Mouse (Mus musculus): ENCODE measurements around the gene Vps8. TPM values are rescaled to one million over a fixed set of nuclear protein-coding genes. Genes with fewer than 3 reads are reported as not detected.
A peak's percentile ranks its signal among the peaks of the same experiment; 100 is the strongest.

Gene Vps8
- polyA plus RNA-seq, 1 experiment: 15.3 TPM

DNA sequence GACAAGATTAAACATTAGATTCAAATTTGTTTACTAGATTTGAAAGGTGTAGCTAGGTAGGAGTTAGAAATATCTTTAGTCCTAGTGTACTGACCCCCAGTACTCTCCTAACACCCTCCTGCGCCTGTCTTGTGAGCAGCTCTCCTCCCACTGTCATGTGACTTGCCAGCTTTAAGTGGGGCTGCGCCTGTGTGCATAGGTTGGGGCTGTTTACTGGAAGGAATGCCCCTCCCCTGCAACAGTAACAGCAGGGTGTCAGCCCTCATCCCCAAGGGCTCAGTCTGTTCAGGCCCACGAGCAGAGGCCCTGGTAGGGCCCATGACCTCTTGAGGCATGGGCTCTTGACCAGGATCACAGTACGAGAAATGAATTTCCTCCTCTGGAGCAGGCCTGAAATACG is 62.8 kb downstream of the Vps8 start:
- Histone ChIP-seq H3K27ac (ENCODE audit: control insufficient read depth, insufficient read depth, low read length) (no peak overlapping the region), H3K4me1 (replicated peaks; ENCODE audit: control insufficient read depth, insufficient read depth, low read length) (no peaks in the 10 kb centered on the region), H3K36me3 (ENCODE audit: control insufficient read depth, insufficient read depth, low read length) (no peaks in the 10 kb centered on the region), H3K27me3 (ENCODE audit: control insufficient read depth, insufficient read depth, low read length) (no peaks in the 10 kb centered on the region), H3K4me3 (ENCODE audit: control insufficient read depth, insufficient read depth, low read length) (no peak overlapping the region)
- TF ChIP-seq CTCF (IDR thresholded peaks at IDR 0.05; ENCODE audit: borderline replicate concordance, control insufficient read depth, extremely low read depth, insufficient read depth, low read length, poor library complexity): no peak
- TF ChIP-seq POLR2A (IDR thresholded peaks at IDR 0.05; ENCODE audit: control insufficient read depth, extremely low read depth, insufficient read depth, low read length, poor library complexity): no peak
- no peak for DNase-seq
- WGBS: 91% methylated on average over 5 of the region's 5 CpGs

DNA sequence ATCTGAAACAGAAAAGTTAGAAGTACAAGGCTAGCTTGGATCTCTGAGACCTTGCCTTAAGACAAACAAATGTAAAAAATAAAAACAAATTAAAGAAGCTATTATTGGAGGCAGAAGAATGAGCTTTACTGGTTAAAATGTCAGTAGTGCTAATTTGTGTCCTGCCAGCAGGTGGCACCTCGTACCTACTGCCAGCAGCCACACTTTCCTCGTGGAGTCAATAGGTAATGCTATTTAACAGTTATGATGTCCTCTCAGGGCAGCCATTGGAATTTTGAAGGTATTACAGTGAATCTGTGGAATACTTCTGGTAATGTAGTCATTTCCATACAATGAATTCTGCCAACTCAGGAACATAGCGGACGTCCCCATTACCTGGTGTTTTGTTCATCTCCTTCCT is 65.5 kb downstream of the Vps8 start:
- 52% methylated on average over 4 of the region's 4 CpGs for WGBS
- peak; percentile 44 for DNase-seq
- H3K27me3 ChIP-seq (ENCODE audit: control insufficient read depth, insufficient read depth, low read length): no peaks in the 10 kb centered on the region
- H3K36me3 ChIP-seq (ENCODE audit: control insufficient read depth, insufficient read depth, low read length): no peaks in the 10 kb centered on the region
- no peak for TF ChIP-seq CTCF (IDR thresholded peaks at IDR 0.05; ENCODE audit: borderline replicate concordance, control insufficient read depth, extremely low read depth, insufficient read depth, low read length, poor library complexity)
- TF ChIP-seq POLR2A (IDR thresholded peaks at IDR 0.05; ENCODE audit: control insufficient read depth, extremely low read depth, insufficient read depth, low read length, poor library complexity): no peak
- no peak overlapping the region for H3K4me3 ChIP-seq (ENCODE audit: control insufficient read depth, insufficient read depth, low read length)
- no peaks in the 10 kb centered on the region for H3K4me1 ChIP-seq (replicated peaks; ENCODE audit: control insufficient read depth, insufficient read depth, low read length)
- no peak overlapping the region for H3K27ac ChIP-seq (ENCODE audit: control insufficient read depth, insufficient read depth, low read length)

- Histone ChIP-seq H3K27ac (ENCODE audit: control insufficient read depth, insufficient read depth, low read length) (no peak overlapping the region), H3K27me3 (ENCODE audit: control insufficient read depth, insufficient read depth, low read length) (no peaks in the 10 kb centered on the region), H3K4me3 (ENCODE audit: control insufficient read depth, insufficient read depth, low read length) (no peak overlapping the region), H3K36me3 (ENCODE audit: control insufficient read depth, insufficient read depth, low read length) (no peaks in the 10 kb centered on the region), H3K4me1 (replicated peaks; ENCODE audit: control insufficient read depth, insufficient read depth, low read length) (no peaks in the 10 kb centered on the region)
- TF ChIP-seq POLR2A (IDR thresholded peaks at IDR 0.05; ENCODE audit: control insufficient read depth, extremely low read depth, insufficient read depth, low read length, poor library complexity): no peak
- no peak for TF ChIP-seq CTCF (IDR thresholded peaks at IDR 0.05; ENCODE audit: borderline replicate concordance, control insufficient read depth, extremely low read depth, insufficient read depth, low read length, poor library complexity)
- DNase-seq: no peak
- 70% methylated on average over 5 of the region's 5 CpGs for WGBS
Observed at GRCm38 (mm10) chr16:21492346-21492745, 69.4 kb downstream of the Vps8 start.

DNA sequence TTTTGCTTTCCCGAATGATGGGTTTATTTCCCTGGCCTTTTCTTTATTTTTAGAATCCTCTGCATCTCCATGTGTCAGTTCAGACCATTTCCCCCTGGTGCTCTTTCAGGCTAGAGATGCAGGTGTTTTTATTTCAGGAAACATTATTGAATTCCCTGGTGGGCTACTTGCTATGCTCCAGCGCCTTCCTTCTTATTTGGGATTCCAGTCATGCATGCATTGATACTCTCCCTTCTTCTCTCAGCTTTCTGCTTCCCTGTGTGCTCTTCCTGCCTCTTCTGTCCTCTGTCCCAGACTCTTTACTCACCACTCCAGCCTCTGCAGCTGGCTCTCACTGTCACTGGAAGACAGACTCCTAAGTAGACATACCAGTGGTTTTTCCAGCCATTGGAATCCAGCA is 70.0 kb downstream of the Vps8 start:
- WGBS: 93% methylated on average over 2 of the region's 2 CpGs
- H3K27me3 ChIP-seq (ENCODE audit: control insufficient read depth, insufficient read depth, low read length): no peaks in the 10 kb centered on the region

GRCm38 (mm10) chr16:21494681-21495080 is 71.8 kb downstream of the Vps8 start:
- Histone ChIP-seq H3K4me3 (ENCODE audit: control insufficient read depth, insufficient read depth, low read length) (no peak overlapping the region), H3K36me3 (ENCODE audit: control insufficient read depth, insufficient read depth, low read length) (no peaks in the 10 kb centered on the region), H3K27me3 (ENCODE audit: control insufficient read depth, insufficient read depth, low read length) (no peaks in the 10 kb centered on the region), H3K27ac (ENCODE audit: control insufficient read depth, insufficient read depth, low read length) (no peak overlapping the region), H3K4me1 (replicated peaks; ENCODE audit: control insufficient read depth, insufficient read depth, low read length) (no peaks in the 10 kb centered on the region)
- TF ChIP-seq POLR2A (IDR thresholded peaks at IDR 0.05; ENCODE audit: control insufficient read depth, extremely low read depth, insufficient read depth, low read length, poor library complexity): no peak
- no peak for TF ChIP-seq CTCF (IDR thresholded peaks at IDR 0.05; ENCODE audit: borderline replicate concordance, control insufficient read depth, extremely low read depth, insufficient read depth, low read length, poor library complexity)
- DNase-seq: no peak
- WGBS: 97% methylated on average over 6 of the region's 6 CpGs

More for the DNA sequence above, 70.0 kb downstream of the Vps8 start:
- TF ChIP-seq POLR2A (IDR thresholded peaks at IDR 0.05; ENCODE audit: control insufficient read depth, extremely low read depth, insufficient read depth, low read length, poor library complexity) (no peak), CTCF (IDR thresholded peaks at IDR 0.05; ENCODE audit: borderline replicate concordance, control insufficient read depth, extremely low read depth, insufficient read depth, low read length, poor library complexity) (no peak)
- DNase-seq: no peak
- H3K4me1 ChIP-seq (replicated peaks; ENCODE audit: control insufficient read depth, insufficient read depth, low read length): no peaks in the 10 kb centered on the region
- H3K36me3 ChIP-seq (ENCODE audit: control insufficient read depth, insufficient read depth, low read length): no peaks in the 10 kb centered on the region
- H3K4me3 ChIP-seq (ENCODE audit: control insufficient read depth, insufficient read depth, low read length): no peak overlapping the region
- H3K27ac ChIP-seq (ENCODE audit: control insufficient read depth, insufficient read depth, low read length): no peak overlapping the region

- Histone ChIP-seq H3K27ac (ENCODE audit: control insufficient read depth, insufficient read depth, low read length) (no peak overlapping the region), H3K4me1 (replicated peaks; ENCODE audit: control insufficient read depth, insufficient read depth, low read length) (no peaks in the 10 kb centered on the region), H3K4me3 (ENCODE audit: control insufficient read depth, insufficient read depth, low read length) (no peak overlapping the region), H3K36me3 (ENCODE audit: control insufficient read depth, insufficient read depth, low read length) (no peaks in the 10 kb centered on the region), H3K27me3 (ENCODE audit: control insufficient read depth, insufficient read depth, low read length) (no peaks in the 10 kb centered on the region)
- TF ChIP-seq POLR2A (IDR thresholded peaks at IDR 0.05; ENCODE audit: control insufficient read depth, extremely low read depth, insufficient read depth, low read length, poor library complexity) (no peak), CTCF (IDR thresholded peaks at IDR 0.05; ENCODE audit: borderline replicate concordance, control insufficient read depth, extremely low read depth, insufficient read depth, low read length, poor library complexity) (no peak)
- 97% methylated on average over 9 of the region's 9 CpGs for WGBS
- no peak for DNase-seq
Observed at GRCm38 (mm10) chr16:21496799-21497198, 73.9 kb downstream of the Vps8 start.

DNA sequence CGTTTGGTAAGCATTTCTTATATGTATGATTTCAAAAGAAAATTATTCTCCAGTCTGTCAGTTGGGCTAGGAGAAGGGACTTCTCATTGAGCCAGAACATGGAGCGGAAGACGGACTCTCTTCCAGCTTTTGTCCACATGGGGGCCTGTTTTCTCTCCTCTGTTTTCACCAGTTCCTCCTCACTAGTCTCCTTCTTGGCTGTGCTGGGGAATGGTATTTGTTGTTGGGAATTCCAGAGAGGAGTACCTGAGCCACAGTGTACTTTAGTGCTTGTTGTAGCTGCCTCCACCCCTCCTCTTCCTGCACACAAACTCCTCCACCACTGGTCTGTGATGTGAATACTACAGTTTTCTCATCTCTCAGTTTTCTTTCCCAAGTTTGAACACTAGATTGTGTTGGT is 74.7 kb downstream of the Vps8 start:
- H3K4me1 ChIP-seq (replicated peaks; ENCODE audit: control insufficient read depth, insufficient read depth, low read length): no peaks in the 10 kb centered on the region
- no peak for DNase-seq
- H3K27ac ChIP-seq (ENCODE audit: control insufficient read depth, insufficient read depth, low read length): no peak overlapping the region
- 85% methylated on average over 3 of the region's 3 CpGs for WGBS
- TF ChIP-seq CTCF (IDR thresholded peaks at IDR 0.05; ENCODE audit: borderline replicate concordance, control insufficient read depth, extremely low read depth, insufficient read depth, low read length, poor library complexity): no peak
- TF ChIP-seq POLR2A (IDR thresholded peaks at IDR 0.05; ENCODE audit: control insufficient read depth, extremely low read depth, insufficient read depth, low read length, poor library complexity): no peak
- no peak overlapping the region for H3K4me3 ChIP-seq (ENCODE audit: control insufficient read depth, insufficient read depth, low read length)
- no peaks in the 10 kb centered on the region for H3K27me3 ChIP-seq (ENCODE audit: control insufficient read depth, insufficient read depth, low read length)
- H3K36me3 ChIP-seq (ENCODE audit: control insufficient read depth, insufficient read depth, low read length): no peaks in the 10 kb centered on the region
